Comparison of ENCODE assay signal across 16 mouse cellular contexts in the genomic region with DNA sequence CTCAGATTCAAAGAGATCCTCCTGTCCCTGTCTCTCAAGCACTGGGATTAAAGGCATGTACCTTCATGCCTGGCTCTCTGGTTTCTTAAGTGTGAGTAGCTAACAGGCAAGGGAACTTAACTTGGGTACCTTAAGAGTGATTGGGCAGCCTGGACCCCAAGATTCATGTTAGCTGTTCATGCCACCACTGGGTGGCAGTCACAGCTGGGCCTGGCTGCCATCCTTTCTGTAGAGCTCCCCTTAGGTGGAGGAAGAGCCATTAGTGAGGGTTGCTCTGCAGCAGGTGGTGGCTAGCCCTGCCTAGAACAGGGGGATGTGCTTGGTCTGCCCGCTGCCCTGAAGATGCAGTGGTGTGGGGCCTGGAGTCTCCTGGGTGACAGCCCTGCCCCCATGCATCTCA. TPM values are rescaled to one million over a fixed set of nuclear protein-coding genes. Genes with fewer than 3 reads are reported as not detected.
A peak's percentile ranks its signal among the peaks of the same experiment; 100 is the strongest.
DNase-seq lines count a peak whose midpoint lies in the region; ATAC-seq and TF ChIP-seq lines count a peak whose summit lies in the region.
"Had no signal": no experiment of that assay in that cellular context is flagged by ENCODE, and none has a peak within 500 bp of the region (broad histone marks: within the 10 kb centered on the region; RNA-seq: fewer than 3 reads in every experiment).

No protein-coding gene starts in this region.

- peaks cover 33% of the 10 kb centered on the region for H3K36me3 ChIP-seq in intestine, postnatal 0 days (ENCODE audit: control insufficient read depth, insufficient read depth)
- H3K36me3 ChIP-seq in intestine, embryonic 15.5 days: peaks cover 18% of the 10 kb centered on the region; the same call in 1 of the 2 replicates
- peaks cover 31% of the 10 kb centered on the region; the same call in 1 of the 2 replicates for H3K36me3 ChIP-seq in lung, embryonic 14.5 days (ENCODE audit: insufficient read depth)

- no peak overlapping the region for H3K4me2 ChIP-seq in intestine, postnatal 0 days (replicated peaks; ENCODE audit: low read depth)
- no peak overlapping the region for H3K4me2 ChIP-seq in intestine, embryonic 15.5 days (replicated peaks)
- H3K4me2 ChIP-seq in lung, embryonic 14.5 days: no peak overlapping the region
- H3K4me2 ChIP-seq: forebrain, embryonic 13.5 days; midbrain, embryonic 12.5 days had no signal

- no peak overlapping the region for H3K27ac ChIP-seq in intestine, postnatal 0 days (ENCODE audit: low read depth, low read length)
- H3K27ac ChIP-seq in intestine, embryonic 15.5 days: no peak overlapping the region
- no peak overlapping the region for H3K27ac ChIP-seq in lung, embryonic 14.5 days (ENCODE audit: low read depth)
- H3K27ac ChIP-seq: forebrain, embryonic 13.5 days; midbrain, embryonic 12.5 days had no signal

- no peak overlapping the region for H3K4me3 ChIP-seq in intestine, postnatal 0 days (ENCODE audit: low read depth, low read length)
- no peak overlapping the region for H3K4me3 ChIP-seq in intestine, embryonic 15.5 days (replicated peaks)
- H3K4me3 ChIP-seq in lung, embryonic 14.5 days (ENCODE audit: low read depth, low read length): no peak overlapping the region
- H3K4me3 ChIP-seq: forebrain, embryonic 13.5 days; midbrain, embryonic 12.5 days had no signal

- no peaks in the 10 kb centered on the region; the same call in 1 of the 2 replicates for H3K4me1 ChIP-seq in intestine, postnatal 0 days (replicated peaks; ENCODE audit: control insufficient read depth, insufficient read depth, low read length)
- peaks cover 6% of the 10 kb centered on the region for H3K4me1 ChIP-seq in intestine, embryonic 15.5 days (replicated peaks)
- no peaks in the 10 kb centered on the region for H3K4me1 ChIP-seq in lung, embryonic 14.5 days (ENCODE audit: insufficient read depth)

- 68% methylated on average over 1 of the region's 1 CpGs for WGBS in intestine, postnatal 0 days
- WGBS in intestine, embryonic 15.5 days: 82% methylated on average over 1 of the region's 1 CpGs
- 74% methylated on average over 1 of the region's 1 CpGs for WGBS in lung, embryonic 14.5 days

- no peaks in the 10 kb centered on the region for H3K9me3 ChIP-seq in intestine, postnatal 0 days (ENCODE audit: control insufficient read depth)
- no peaks in the 10 kb centered on the region for H3K9me3 ChIP-seq in intestine, embryonic 15.5 days
- no peaks in the 10 kb centered on the region for H3K9me3 ChIP-seq in lung, embryonic 14.5 days (ENCODE audit: low read depth, low read length)
- H3K9me3 ChIP-seq: forebrain, embryonic 13.5 days; midbrain, embryonic 12.5 days had no signal

- DNase-seq in lung, embryonic 14.5 days: peak; percentile 12
- no peak for DNase-seq in lung, postnatal 36 days
- DNase-seq in Muller cell, postnatal 12 days (ENCODE audit: inconsistent ontology term): peak; percentile 38
- peak; percentile 57 for DNase-seq in retina, postnatal 1 day
- DNase-seq in yolk sac, embryonic 10.5 days (ENCODE audit: low spot score): no peak
- no peak for DNase-seq in thymus, postnatal 36 days
- DNase-seq: cerebellum, adult 18-20 months; heart, adult 11 months; heart, postnatal 10 days; kidney, adult 9 months; lung, postnatal 14 days had no signal

- H3K27me3 ChIP-seq in intestine, postnatal 0 days (replicated peaks; ENCODE audit: control insufficient read depth, insufficient read depth, low read length): no peaks in the 10 kb centered on the region
- H3K27me3 ChIP-seq in intestine, embryonic 15.5 days (replicated peaks): no peaks in the 10 kb centered on the region
- no peaks in the 10 kb centered on the region for H3K27me3 ChIP-seq in lung, embryonic 14.5 days (ENCODE audit: insufficient read depth, low read length)
- H3K27me3 ChIP-seq: forebrain, embryonic 13.5 days; midbrain, embryonic 12.5 days had no signal

- TF ChIP-seq CTCF in intestine, postnatal 0 days (IDR thresholded peaks at IDR 0.05; ENCODE audit: low read depth): peak; percentile 59
- peak; percentile 51 for TF ChIP-seq CTCF in lung, embryonic 14.5 days (IDR thresholded peaks at IDR 0.05; ENCODE audit: low read depth)

- no peak overlapping the region for H3K9ac ChIP-seq in intestine, postnatal 0 days (ENCODE audit: low read depth, low read length)
- H3K9ac ChIP-seq in intestine, embryonic 15.5 days: no peak overlapping the region
- H3K9ac ChIP-seq in lung, embryonic 14.5 days: no peak overlapping the region
- H3K9ac ChIP-seq: forebrain, embryonic 13.5 days; midbrain, embryonic 12.5 days had no signal

- no peak for ATAC-seq in intestine, postnatal 0 days
- ATAC-seq in intestine, embryonic 15.5 days: no peak
- ATAC-seq in lung, embryonic 14.5 days (ENCODE audit: insufficient read depth): no peak
- ATAC-seq: forebrain, embryonic 13.5 days; hindbrain, embryonic 16.5 days had no signal

RNA-seq across cellular contexts. Expression of a gene that starts 3.9 kb away (rescaled TPM):
- 16.2 and 21.1 TPM in 2 replicates for polyA plus RNA-seq in intestine, postnatal 0 days (2015; fragmentation: Nextera tagmentation; extraction: Ambion mirVana)
- polyA plus RNA-seq in intestine, embryonic 15.5 days (2015; fragmentation: Nextera tagmentation; extraction: Ambion mirVana): 24.1 and 25.2 TPM in 2 replicates
- polyA plus RNA-seq in lung, embryonic 14.5 days (2014; fragmentation: Nextera tagmentation; extraction: Ambion mirVana): 22.1 and 22.3 TPM in 2 replicates

RNA-seq across cellular contexts. Expression of a gene that starts 20.9 kb away (rescaled TPM):
- 41.5 and 42.9 TPM in 2 replicates for polyA plus RNA-seq in intestine, postnatal 0 days (2015; fragmentation: Nextera tagmentation; extraction: Ambion mirVana)
- 66.8 and 77.9 TPM in 2 replicates for polyA plus RNA-seq in intestine, embryonic 15.5 days (2015; fragmentation: Nextera tagmentation; extraction: Ambion mirVana)
- polyA plus RNA-seq in lung, embryonic 14.5 days (2014; fragmentation: Nextera tagmentation; extraction: Ambion mirVana): 148 and 154 TPM in 2 replicates

RNA-seq across cellular contexts. Expression of a gene that starts 22.5 kb away (rescaled TPM):
- 51.7 and 76.9 TPM in 2 replicates for polyA plus RNA-seq in intestine, postnatal 0 days (2015; fragmentation: Nextera tagmentation; extraction: Ambion mirVana)
- 0.23 TPM in 1 of 2 replicates, not detected in the other for polyA plus RNA-seq in intestine, embryonic 15.5 days (2015; fragmentation: Nextera tagmentation; extraction: Ambion mirVana)
- not detected in 2 replicates for polyA plus RNA-seq in lung, embryonic 14.5 days (2014; fragmentation: Nextera tagmentation; extraction: Ambion mirVana)

Comparison
In these comparisons a context has a peak if more than half of its experiments do, and no peak if none do; other contexts are left out.
1. DNase-seq: peak in lung, embryonic 14.5 days (single experiment), Muller cell, postnatal 12 days (single experiment) and retina, postnatal 1 day (single experiment); none in lung, postnatal 36 days (single experiment), yolk sac, embryonic 10.5 days (single experiment) and thymus, postnatal 36 days (0 of 2).
2. RNA of a gene that starts 22.5 kb away (polyA plus RNA-seq): 51.7 to 76.9 TPM in intestine, postnatal 0 days; 0.23 TPM in intestine, embryonic 15.5 days and not detected in lung, embryonic 14.5 days; every median in the first group is over 10 times any median in the second.